Mouse (Mus musculus) heart, embryonic 11.5 days (tissue): ENCODE results near the gene Cnot11. TPM values are rescaled to one million over a fixed set of nuclear protein-coding genes. Genes with fewer than 3 reads are reported as not detected.

Experiments
- ATAC-seq: fragments of 200-750 bp; cut with Nextera tagmentation; replicated peaks from 2 replicates; pipeline ENCODE4 v1.8.0; 2017; ENCODE audit warnings: moderate library complexity; ENCODE audit not compliant: insufficient number of reproducible peaks, low FRiP score, low TSS enrichment
- H3K27ac ChIP-seq: fragments of 300-500 bp; sonication (generic); 2 replicates; pipeline ENCODE4 v1.5.1; 2014; ENCODE audit warnings: mild to moderate bottlenecking, low read depth, low read length
- H3K27me3 ChIP-seq: fragments of 300-500 bp; sonication (generic); 2 replicates; pipeline ENCODE4 v1.6.1; 2014; ENCODE audit warnings: mild to moderate bottlenecking, low read length, mixed read lengths; ENCODE audit not compliant: control insufficient read depth, insufficient read depth
- H3K36me3 ChIP-seq: fragments of 300-500 bp; sonication (generic); 2 replicates; pipeline ENCODE4 v1.6.1; 2014; ENCODE audit warnings: mild to moderate bottlenecking, low read length, moderate library complexity, mixed read lengths; ENCODE audit not compliant: control insufficient read depth, insufficient read depth
- H3K4me1 ChIP-seq: fragments of 300-500 bp; sonication (generic); 2 replicates; pipeline ENCODE4 v1.6.1; 2014; ENCODE audit warnings: low read length; ENCODE audit not compliant: control insufficient read depth, insufficient read depth
- H3K4me2 ChIP-seq: fragments of 300-500 bp; sonication (generic); 2 replicates; pipeline ENCODE4 v1.6.1; 2014; ENCODE audit warnings: mild to moderate bottlenecking, moderate library complexity
- H3K4me3 ChIP-seq: fragments of 300-500 bp; sonication (generic); 2 replicates; pipeline ENCODE4 v1.5.1; 2014; ENCODE audit warnings: low read depth, low read length
- H3K9ac ChIP-seq: fragments of 300-500 bp; sonication (generic); 2 replicates; pipeline ENCODE4 v1.6.1; 2014; ENCODE audit warnings: mild to moderate bottlenecking, low read depth, low read length, moderate library complexity
- H3K9me3 ChIP-seq: fragments of 300-500 bp; sonication (generic); replicated peaks from 2 replicates; pipeline ENCODE4 v1.6.1; 2016; ENCODE audit warnings: low read length; ENCODE audit not compliant: control insufficient read depth
- WGBS: fragments of 180-500 bp; shearing (Covaris S2); extraction: QIAGEN DNeasy Blood & Tissue Kit; methylation state at CpG from one replicate; pipeline ENCODE4 v1.1.7; 2014; ENCODE audit not compliant: insufficient replicate concordance; 5-methylcytosine and 5-hydroxymethylcytosine counted together
- polyA plus RNA-seq: library from polyadenylated mRNA; unstranded; fragments of >200 nt; fragmentation: Nextera tagmentation; extraction: Ambion mirVana; gene quantifications from 2 replicates; pipeline ENCODE4 v1.2.1, GENCODE M21; 2014

Gene Cnot11
- polyA plus RNA-seq, 1 experiment from 2014 or later = 20.0 TPM

DNA sequence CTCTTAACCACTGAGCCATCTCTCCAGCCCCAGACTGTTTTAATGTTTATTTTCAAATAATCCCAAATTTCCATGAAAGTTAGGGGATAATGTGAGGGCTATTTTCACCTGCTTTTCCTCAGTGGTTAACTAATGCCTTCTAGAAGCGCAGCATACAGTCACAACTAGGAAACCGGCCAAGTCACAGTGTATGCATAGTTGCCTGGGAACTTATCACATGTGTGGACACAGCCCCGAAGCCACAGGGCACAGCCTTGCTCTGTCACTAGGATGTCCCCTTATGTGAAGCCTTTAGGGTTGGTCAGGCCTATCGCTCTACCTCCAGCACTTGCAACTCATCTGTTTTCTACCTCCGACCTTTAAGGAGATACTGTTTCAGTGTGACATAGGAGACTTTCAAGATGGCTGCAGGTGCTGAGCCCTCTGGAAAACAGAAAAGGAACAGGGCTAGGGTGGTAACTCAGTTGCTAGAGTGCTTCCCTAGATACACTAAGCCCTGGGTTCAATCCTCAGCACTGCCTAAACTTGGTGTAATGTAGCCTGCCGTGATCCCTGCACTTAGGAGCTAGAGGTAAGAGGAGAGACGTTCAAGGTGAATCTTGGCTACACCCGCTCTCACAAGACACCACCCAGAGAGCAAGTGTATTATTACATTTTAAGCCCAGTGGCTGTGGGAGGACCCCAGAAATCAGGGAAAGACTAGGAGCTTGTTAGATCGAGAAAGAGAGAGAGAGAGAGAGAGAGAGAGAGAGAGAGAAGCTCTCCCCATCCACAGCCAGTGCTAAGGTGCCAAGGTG lies 8.2 kb upstream of the Cnot11 start:
- Histone ChIP-seq H3K4me3 (no peak overlapping the region), H3K27me3 (no peaks in the 10 kb centered on the region), H3K4me2 (no peak overlapping the region), H3K27ac (no peak overlapping the region), H3K9me3 (no peaks in the 10 kb centered on the region), H3K36me3 (no peaks in the 10 kb centered on the region), H3K9ac (no peak overlapping the region), H3K4me1 (no peaks in the 10 kb centered on the region)
- no peak for ATAC-seq
- 74% methylated on average over 9 of the region's 9 CpGs for WGBS

DNA sequence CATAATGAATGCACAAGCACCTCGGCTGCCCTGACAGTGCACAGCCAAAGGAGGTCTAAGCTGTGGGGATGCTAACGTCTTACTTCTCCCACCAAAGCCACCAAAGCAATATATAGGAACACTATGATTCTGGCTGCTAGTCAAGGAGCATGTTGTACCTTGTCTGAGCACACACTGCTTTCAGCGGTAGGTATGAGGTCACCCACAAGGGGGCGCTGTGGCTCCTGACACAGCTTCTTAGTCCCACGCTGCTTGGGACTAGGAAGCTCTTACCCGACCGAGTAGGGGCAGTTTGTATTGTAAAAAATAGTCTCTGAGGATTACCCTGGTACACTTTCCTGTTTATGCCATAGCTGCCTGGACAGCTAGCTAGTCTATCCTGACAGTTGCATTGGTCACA lies 7.4 kb upstream of the Cnot11 start:
- H3K9ac ChIP-seq = no peak overlapping the region
- no peak for ATAC-seq

DNA sequence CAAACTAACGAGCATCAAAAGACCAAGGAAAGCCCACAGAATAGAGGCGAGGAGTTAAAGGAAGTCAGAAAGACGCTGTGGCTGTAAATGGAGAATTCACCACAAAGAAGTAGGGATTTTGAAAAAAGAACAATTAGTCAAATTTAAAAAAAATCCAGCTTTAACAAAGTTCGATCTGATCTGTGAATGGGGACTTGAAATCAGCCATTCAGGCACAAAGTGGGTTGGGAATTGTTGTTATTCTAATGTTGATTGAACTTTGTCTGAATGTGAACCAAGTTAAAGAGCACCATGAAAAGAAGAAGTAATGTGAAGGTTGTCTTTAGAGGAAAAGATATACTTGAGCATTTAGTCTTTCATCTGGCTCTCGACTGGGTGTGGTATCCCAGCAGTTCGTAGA lies 6.5 kb upstream of the Cnot11 start:
- no peaks in the 10 kb centered on the region for H3K9me3 ChIP-seq
- WGBS = 70% methylated on average over 6 of the region's 6 CpGs
- no peak overlapping the region for H3K4me2 ChIP-seq
- no peak overlapping the region for H3K4me3 ChIP-seq
- no peaks in the 10 kb centered on the region for H3K36me3 ChIP-seq
- no peaks in the 10 kb centered on the region for H3K27me3 ChIP-seq
- no peak overlapping the region for H3K9ac ChIP-seq
- no peaks in the 10 kb centered on the region for H3K4me1 ChIP-seq
- ATAC-seq = no peak
- H3K27ac ChIP-seq = no peak overlapping the region

More for the DNA sequence above, 7.4 kb upstream of the Cnot11 start:
- Histone ChIP-seq H3K4me3 (no peak overlapping the region), H3K27me3 (no peaks in the 10 kb centered on the region), H3K4me2 (no peak overlapping the region), H3K27ac (no peak overlapping the region), H3K9me3 (no peaks in the 10 kb centered on the region), H3K36me3 (no peaks in the 10 kb centered on the region), H3K4me1 (no peaks in the 10 kb centered on the region)
- WGBS = 7% methylated on average over 7 of the region's 7 CpGs

DNA sequence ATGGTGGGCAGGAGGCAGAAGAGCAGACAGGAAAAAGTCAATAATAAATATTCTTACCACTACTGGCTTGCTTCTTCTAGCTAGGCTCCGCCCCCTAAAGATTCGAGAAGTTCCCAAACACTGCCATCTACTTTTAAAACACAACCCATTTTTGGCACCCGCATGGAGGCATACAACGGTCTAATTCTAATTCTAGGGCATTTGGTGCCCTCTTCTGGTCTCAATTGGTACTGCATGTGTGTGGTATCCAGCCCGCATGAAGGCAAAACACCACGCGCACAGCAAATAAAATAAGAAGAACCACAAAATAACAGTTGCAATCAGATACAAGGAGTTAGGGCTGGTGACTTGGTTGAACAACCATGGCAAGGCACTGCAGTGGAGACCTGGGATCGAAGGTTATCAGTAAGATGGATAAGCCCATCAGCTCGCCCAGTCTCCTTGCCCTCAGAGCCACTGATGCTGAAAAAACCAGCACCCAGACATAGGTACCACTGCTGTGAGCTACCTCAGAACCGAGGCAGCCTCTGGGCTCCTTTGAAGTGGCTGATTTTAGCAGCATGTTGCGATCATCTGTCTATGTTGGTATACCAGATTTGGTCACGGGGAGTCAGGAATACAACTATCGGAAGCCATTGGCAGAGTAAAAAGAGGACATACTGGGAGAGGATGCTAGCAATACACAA lies 4.4 kb upstream of the Cnot11 start:
- no peaks in the 10 kb centered on the region for H3K4me1 ChIP-seq
- H3K4me2 ChIP-seq = no peak overlapping the region
- no peak overlapping the region for H3K9ac ChIP-seq
- 38% methylated on average over 13 of the region's 13 CpGs for WGBS
- H3K27ac ChIP-seq = no peak overlapping the region
- no peak for ATAC-seq
- no peaks in the 10 kb centered on the region for H3K36me3 ChIP-seq
- H3K9me3 ChIP-seq = no peaks in the 10 kb centered on the region
- H3K4me3 ChIP-seq = no peak overlapping the region
- H3K27me3 ChIP-seq = no peaks in the 10 kb centered on the region

DNA sequence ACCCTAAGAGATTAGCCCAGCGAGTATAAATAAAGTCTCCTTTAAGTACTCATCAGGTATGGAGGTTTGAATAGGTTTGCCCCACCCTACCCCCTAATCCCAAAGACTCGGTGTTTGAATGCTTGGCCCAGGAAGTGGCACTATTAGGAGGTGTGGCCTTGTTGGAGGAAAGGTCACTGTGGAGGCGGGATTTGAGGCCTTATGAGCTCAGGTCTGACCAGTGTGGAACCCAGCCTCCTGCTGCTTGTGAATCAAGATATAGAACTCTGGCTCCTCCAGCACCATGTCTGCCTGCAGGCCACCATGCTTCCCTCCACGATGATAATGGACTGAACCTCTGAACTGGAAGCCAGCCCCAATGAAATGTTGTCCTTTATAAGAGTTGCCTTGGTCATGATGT lies 3.8 kb upstream of the Cnot11 start:
- no peak overlapping the region for H3K9ac ChIP-seq
- no peaks in the 10 kb centered on the region for H3K9me3 ChIP-seq
- no peaks in the 10 kb centered on the region for H3K36me3 ChIP-seq
- WGBS = 75% methylated on average over 4 of the region's 4 CpGs
- H3K4me2 ChIP-seq = no peak overlapping the region
- H3K4me3 ChIP-seq = no peak overlapping the region
- H3K4me1 ChIP-seq = no peaks in the 10 kb centered on the region
- no peaks in the 10 kb centered on the region for H3K27me3 ChIP-seq
- no peak for ATAC-seq
- no peak overlapping the region for H3K27ac ChIP-seq

DNA sequence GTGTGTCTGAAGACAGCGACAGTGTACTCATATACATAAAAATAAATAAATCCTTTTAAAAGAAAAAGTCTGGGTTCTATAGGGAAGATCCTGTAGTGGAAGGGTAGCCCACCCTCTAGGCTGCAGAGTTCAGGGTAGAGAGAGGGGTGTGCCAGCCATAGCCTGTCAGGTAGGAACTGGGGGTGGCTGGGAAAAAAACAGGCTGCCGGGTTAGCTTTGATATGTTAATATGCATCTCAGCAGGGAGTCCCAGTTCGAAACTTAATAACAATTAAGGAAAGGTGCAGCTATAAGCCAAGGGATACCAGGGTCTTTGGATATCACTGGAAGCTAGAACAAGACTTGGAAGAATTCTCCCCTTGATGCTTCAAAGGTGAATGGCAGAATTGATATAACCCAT lies 875 bp upstream of the Cnot11 start:
- peaks cover 5% of the 10 kb centered on the region for H3K4me1 ChIP-seq
- no peak for ATAC-seq
- H3K4me2 ChIP-seq = no peak overlapping the region
- no peaks in the 10 kb centered on the region for H3K27me3 ChIP-seq
- H3K9ac ChIP-seq = no peak overlapping the region
- no peak overlapping the region for H3K4me3 ChIP-seq
- WGBS = 30% methylated on average over 3 of the region's 3 CpGs
- peaks cover 7% of the 10 kb centered on the region; the same call in 1 of the 2 replicates for H3K36me3 ChIP-seq
- no peak overlapping the region for H3K27ac ChIP-seq
- H3K9me3 ChIP-seq = no peaks in the 10 kb centered on the region

DNA sequence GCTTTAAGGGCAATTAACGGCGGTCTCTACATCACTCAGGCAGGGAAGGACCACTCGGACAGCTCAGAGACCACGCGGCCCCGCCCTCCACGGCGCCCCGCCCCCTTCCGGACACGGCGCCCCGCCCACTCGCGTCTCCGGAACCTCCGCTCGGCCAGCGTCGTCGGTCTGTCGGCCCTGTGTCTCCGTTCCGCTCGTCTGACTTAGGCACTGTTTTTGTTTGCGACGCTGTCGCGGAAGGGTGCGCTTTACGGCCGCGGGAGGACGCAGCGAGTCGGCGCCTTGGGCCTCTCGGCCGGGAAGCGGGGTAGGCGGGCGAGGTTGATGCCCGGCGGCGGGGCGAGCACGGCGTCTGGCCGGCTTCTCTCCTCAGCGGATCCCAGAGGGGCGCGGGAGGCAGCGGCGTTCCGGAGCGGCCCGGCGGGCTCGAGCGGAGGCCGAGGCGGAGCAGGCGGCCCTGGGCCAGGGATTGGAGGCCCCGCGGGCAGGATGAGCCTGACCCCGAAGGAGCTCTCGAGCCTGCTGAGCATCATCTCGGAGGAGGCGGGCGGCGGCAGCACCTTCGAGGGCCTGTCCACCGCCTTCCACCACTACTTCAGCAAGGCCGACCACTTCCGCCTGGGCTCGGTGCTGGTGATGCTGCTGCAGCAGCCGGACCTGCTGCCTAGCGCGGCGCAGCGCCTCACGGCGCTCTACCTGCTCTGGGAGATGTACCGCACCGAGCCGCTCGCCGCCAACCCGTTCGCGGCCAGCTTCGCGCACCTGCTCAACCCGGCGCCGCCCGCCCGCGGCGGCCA lies 921 bp downstream of the Cnot11 start:
- H3K27ac ChIP-seq = peak overlapping the region; percentile 82
- ATAC-seq = peak; percentile 86
- WGBS = under 1% methylated on average over 100 of the region's 100 CpGs

DNA sequence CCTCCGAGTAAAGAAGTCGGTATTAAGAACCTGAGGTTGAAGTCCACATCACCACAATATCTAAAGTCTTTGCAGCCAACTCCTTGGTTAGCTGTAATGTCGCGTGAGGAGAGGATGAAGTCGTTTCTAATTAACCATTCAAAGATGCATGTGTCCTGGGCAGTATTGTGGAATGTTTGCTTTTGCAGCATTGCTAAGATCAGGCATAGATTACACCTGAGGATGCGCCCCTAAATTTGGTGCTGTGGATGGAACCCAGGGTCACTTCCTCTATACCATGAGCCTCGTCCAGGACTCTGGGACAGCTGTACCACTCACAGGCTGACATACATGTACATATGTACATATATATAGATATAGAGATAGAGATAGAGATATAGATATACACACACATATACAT lies 1.9 kb downstream of the Cnot11 start:
- no peak for ATAC-seq
- no peaks in the 10 kb centered on the region for H3K9me3 ChIP-seq
- H3K27me3 ChIP-seq = no peaks in the 10 kb centered on the region
- 38% methylated on average over 7 of the region's 7 CpGs for WGBS
- H3K9ac ChIP-seq = peak overlapping the region; percentile 81
- peak overlapping the region; percentile 96 for H3K4me2 ChIP-seq
- no peak overlapping the region for H3K27ac ChIP-seq
- peak overlapping the region; percentile 74 for H3K4me3 ChIP-seq
- peaks cover 27% of the 10 kb centered on the region for H3K36me3 ChIP-seq
- H3K4me1 ChIP-seq = peaks cover 5% of the 10 kb centered on the region

More for the DNA sequence above, 921 bp downstream of the Cnot11 start:
- H3K4me3 ChIP-seq = peak overlapping the region; percentile 74
- H3K9ac ChIP-seq = peak overlapping the region; percentile 81
- H3K4me2 ChIP-seq = peak overlapping the region; percentile 96
- H3K4me1 ChIP-seq = peaks cover 5% of the 10 kb centered on the region
- no peaks in the 10 kb centered on the region for H3K27me3 ChIP-seq
- peaks cover 23% of the 10 kb centered on the region for H3K36me3 ChIP-seq
- H3K9me3 ChIP-seq = no peaks in the 10 kb centered on the region
